Mouse (Mus musculus) limb, embryonic 10.5 days (tissue): ENCODE results near the gene Frrs1l. TPM values are rescaled to one million over a fixed set of nuclear protein-coding genes. Genes with fewer than 3 reads are reported as not detected.

ENCODE experiments used
- DNase-seq: peaks from one replicate; pipeline ENCODE4 v3.0.0-alpha.2; 2017; ENCODE audit warnings: low spot score
- H3K27ac ChIP-seq: fragments of 300-500 bp; sonication (generic); 2 replicates; pipeline ENCODE4 v1.5.1; 2016; ENCODE audit warnings: mild to moderate bottlenecking
- H3K27me3 ChIP-seq: fragments of 300-500 bp; sonication (generic); 2 replicates; pipeline ENCODE4 v1.6.1; 2016; ENCODE audit warnings: low read depth, mild to moderate bottlenecking; ENCODE audit not compliant: poor library complexity, severe bottlenecking
- H3K36me3 ChIP-seq: fragments of 300-500 bp; sonication (generic); 2 replicates; pipeline ENCODE4 v1.6.1; 2016; ENCODE audit warnings: mild to moderate bottlenecking, moderate library complexity
- H3K4me1 ChIP-seq: fragments of 300-500 bp; sonication (generic); 2 replicates; pipeline ENCODE4 v1.6.1; 2016
- H3K4me3 ChIP-seq: fragments of 300-500 bp; sonication (generic); 2 replicates; pipeline ENCODE4 v1.5.1; 2016; ENCODE audit warnings: mild to moderate bottlenecking, moderate library complexity
- H3K9me3 ChIP-seq: fragments of 300-500 bp; sonication (generic); replicated peaks from 2 replicates; pipeline ENCODE4 v1.6.1; 2016; ENCODE audit warnings: mild to moderate bottlenecking
- WGBS: fragments of 180-500 bp; shearing (Covaris S2); methylation state at CpG from one replicate; pipeline ENCODE4 v1.1.7; 2016; 5-methylcytosine and 5-hydroxymethylcytosine counted together
- polyA plus RNA-seq: library from polyadenylated mRNA; unstranded; fragments of >200 nt; fragmentation: Nextera tagmentation; extraction: Ambion mirVana; gene quantifications from 2 replicates; pipeline ENCODE4 v1.2.1, GENCODE M21; 2016

The Frrs1l gene
- polyA plus RNA-seq = 0.09 and 0.20 TPM in 2 replicates

DNA sequence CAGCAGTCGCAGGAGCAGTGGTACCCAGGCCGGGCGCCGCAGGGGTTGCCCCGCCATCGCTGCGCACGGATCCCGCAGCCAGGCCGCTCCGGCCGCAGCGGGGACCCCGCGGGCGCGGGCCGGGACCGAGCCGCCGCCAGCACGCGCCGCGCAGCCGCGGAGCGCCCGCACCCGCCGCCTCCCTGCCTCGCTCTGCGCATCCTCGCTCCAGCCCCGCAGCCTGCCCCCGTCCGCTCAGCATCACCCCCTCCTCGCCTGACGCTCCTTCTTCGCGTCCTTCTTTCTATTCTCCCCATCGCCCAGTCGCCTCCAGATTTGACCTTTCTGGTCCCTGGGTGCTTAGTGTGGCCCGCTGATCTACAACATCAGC lies at the start of gene Frrs1l:
Frrs1l (minus strand) TSS at position 177 of the 370 bp plus-strand sequence.
- H3K36me3 ChIP-seq = no peaks in the 10 kb centered on the region
- peaks cover 66% of the 10 kb centered on the region for H3K27me3 ChIP-seq
- peaks cover 13% of the 10 kb centered on the region for H3K4me1 ChIP-seq
- DNase-seq = no peak
- peak within 1 kb of the TSS; percentile 76 for H3K4me3 ChIP-seq
- no peaks in the 10 kb centered on the region for H3K9me3 ChIP-seq
- peak within 1 kb of the TSS; percentile 78 for H3K27ac ChIP-seq
- under 1% methylated on average over 44 of the region's 44 CpGs for WGBS

DNA sequence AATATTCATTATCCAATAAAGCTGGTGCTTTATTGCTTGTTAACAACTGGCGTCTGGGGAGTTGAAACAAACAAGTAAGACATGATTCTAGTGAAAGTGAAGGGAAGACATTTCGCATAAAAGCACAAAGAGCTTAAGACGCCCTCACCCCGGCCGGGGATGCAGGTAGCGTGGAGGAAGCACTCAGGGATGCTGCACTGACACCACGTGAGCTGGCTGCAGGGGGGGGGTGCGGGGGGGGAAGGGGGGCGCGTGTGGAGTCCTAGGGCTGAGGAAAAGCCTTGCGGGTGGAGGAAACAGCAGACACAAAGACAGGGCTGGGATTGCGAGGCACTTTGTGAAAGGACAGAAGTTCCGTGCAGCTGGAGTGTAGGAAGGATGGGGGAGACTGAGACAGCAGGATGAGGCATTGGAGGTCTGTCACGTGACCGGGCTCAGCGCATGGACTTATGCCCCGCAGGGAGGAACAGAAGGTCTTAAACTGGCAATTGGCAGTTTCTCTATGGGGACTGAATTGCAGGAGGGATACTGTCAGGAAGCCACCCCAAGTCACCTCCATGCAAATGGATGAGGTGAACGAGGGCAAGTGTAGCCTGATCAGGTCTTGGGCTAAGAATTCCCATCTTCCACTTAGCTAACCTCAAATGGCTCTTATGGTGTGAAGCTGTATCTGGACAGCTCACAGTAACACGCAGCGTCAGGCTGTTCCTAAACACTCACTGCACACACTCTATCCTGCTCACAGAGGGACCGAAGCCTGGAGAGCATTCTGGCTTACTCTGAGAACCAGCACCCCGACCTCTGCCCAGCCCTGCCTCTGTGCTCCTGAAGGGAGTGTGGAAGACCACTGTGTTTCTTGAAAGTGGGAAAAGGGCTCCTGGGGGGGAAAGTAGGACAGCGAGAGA lies 49.2 kb upstream of the Frrs1l start:
- DNase-seq = peak; percentile 45
- Histone ChIP-seq H3K36me3 (no peaks in the 10 kb centered on the region), H3K27ac (peak overlapping the region; percentile 71), H3K9me3 (no peaks in the 10 kb centered on the region), H3K4me3 (peak overlapping the region; percentile 44), H3K27me3 (peaks cover 15% of the 10 kb centered on the region), H3K4me1 (peaks cover 24% of the 10 kb centered on the region)
- WGBS = 16% methylated on average over 22 of the region's 23 CpGs

DNA sequence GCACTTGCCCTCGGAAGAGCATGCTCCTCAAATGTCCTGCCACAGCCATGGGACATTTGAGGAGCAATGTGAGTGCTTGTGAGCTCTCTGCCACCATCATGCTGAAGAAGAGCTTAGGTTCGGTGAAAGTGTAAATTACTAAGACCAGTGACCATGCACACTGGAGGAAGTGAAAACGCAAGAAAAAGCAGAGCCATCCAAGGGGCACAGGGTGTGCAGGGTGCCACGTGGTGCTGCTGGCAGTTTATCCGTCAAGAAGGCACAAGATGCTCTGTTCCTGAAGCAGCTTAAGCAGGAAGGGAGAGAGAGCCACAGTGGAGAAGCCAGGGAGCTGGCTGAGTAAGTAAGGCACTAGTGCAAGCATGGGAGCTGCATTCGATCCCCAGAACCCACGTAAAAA lies 47.4 kb upstream of the Frrs1l start:
- Histone ChIP-seq H3K27me3 (peaks cover 15% of the 10 kb centered on the region), H3K4me1 (peaks cover 24% of the 10 kb centered on the region), H3K9me3 (no peaks in the 10 kb centered on the region), H3K36me3 (no peaks in the 10 kb centered on the region), H3K27ac (no peak overlapping the region), H3K4me3 (no peak overlapping the region)
- no peak for DNase-seq
- 73% methylated on average over 7 of the region's 7 CpGs for WGBS

DNA sequence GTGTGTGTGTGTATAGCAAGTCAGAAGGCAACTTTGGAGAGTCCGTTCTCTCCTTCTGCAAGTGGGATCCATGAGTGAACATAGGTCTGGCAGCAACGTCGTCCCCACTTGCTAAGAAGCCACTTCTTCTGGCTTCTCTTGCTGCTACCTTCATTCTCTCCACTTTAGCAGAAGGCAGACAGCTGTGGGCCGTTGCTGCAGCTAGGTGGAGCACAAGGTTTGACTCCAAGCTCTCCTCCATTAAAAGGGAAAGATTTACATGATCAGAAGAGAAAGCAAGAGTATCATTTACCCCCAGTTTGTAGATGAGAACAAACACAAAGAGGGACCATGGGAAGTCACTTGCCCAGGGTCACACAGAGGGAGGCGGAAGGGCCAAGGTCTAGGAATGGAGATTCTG lies 44.0 kb upstream of the Frrs1l start:
- H3K4me1 ChIP-seq = peaks cover 7% of the 10 kb centered on the region
- DNase-seq = no peak
- peaks cover 15% of the 10 kb centered on the region for H3K27me3 ChIP-seq
- H3K4me3 ChIP-seq = no peak overlapping the region
- no peak overlapping the region for H3K27ac ChIP-seq
- no peaks in the 10 kb centered on the region for H3K36me3 ChIP-seq
- no peaks in the 10 kb centered on the region for H3K9me3 ChIP-seq
- WGBS = 82% methylated on average over 5 of the region's 5 CpGs

DNA sequence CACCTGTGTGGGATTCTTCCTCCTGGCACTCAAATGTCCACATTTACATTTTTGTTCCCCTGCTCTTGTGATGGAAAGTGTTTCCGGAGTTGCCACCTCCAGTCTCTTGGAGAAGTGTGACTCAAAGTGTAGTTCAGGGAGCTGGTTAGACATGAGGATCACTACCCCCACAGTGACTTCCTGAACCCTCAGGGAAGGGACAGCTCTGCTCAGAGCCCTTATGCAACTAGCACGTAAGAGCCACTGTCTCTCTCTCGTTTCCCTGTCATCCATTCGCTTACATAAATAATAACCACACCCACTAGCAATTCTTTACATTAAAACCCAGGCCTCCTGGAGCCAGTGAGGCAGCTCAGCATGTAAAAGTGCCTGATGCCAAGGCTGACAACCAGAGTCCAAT lies 41.2 kb upstream of the Frrs1l start:
- Histone ChIP-seq H3K4me1 (no peaks in the 10 kb centered on the region), H3K27me3 (no peaks in the 10 kb centered on the region), H3K36me3 (no peaks in the 10 kb centered on the region), H3K9me3 (no peaks in the 10 kb centered on the region), H3K27ac (no peak overlapping the region), H3K4me3 (no peak overlapping the region)
- 85% methylated on average over 4 of the region's 4 CpGs for WGBS
- DNase-seq = no peak

DNA sequence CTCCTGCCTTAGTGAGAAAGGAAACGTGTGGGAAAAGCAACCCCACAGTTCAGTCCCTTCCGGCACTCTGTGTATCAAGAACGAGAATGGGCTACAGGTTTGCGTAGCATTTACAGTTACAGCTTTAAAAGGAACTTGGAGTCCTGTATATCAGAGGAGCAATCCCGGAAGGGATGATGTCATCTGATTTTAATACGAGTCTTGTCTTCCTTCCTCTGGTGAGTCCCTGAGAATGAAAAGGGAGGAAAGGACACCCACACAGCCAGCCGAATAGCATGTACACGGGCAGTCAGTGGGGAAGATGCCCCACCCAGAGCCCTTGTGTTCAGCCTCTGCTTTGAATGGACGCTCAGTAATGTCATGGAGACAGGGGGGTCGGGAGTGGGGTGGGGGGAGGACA lies 37.8 kb upstream of the Frrs1l start:
- H3K4me3 ChIP-seq = no peak overlapping the region
- DNase-seq = no peak
- WGBS = 84% methylated on average over 10 of the region's 10 CpGs
- H3K36me3 ChIP-seq = no peaks in the 10 kb centered on the region
- H3K27me3 ChIP-seq = no peaks in the 10 kb centered on the region
- no peaks in the 10 kb centered on the region for H3K9me3 ChIP-seq
- H3K4me1 ChIP-seq = peaks cover 14% of the 10 kb centered on the region
- no peak overlapping the region for H3K27ac ChIP-seq

DNA sequence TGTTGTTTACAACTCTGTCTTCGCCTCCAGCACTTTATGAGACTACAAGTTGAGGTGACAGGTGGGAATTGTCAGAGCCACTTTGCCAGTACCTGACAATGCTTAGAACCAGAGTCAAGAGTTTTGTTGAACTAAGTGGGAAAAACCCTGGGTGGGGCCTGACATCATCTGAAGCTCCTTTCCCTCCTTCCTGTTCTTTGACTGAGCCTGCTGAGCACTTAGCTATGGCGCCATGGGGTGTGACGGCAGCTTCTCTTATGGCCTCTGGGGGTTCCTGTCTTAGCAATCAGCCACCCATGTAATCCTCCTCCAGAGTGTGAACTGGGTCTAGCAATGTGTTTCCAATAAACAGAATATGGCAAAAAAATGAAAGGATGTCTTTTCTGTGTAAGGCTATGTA lies 33.3 kb upstream of the Frrs1l start:
- 60% methylated on average over 3 of the region's 3 CpGs for WGBS
- no peak for DNase-seq
- Histone ChIP-seq H3K27ac (no peak overlapping the region), H3K4me1 (peaks cover 14% of the 10 kb centered on the region), H3K27me3 (no peaks in the 10 kb centered on the region), H3K36me3 (no peaks in the 10 kb centered on the region), H3K9me3 (no peaks in the 10 kb centered on the region), H3K4me3 (no peak overlapping the region)

DNA sequence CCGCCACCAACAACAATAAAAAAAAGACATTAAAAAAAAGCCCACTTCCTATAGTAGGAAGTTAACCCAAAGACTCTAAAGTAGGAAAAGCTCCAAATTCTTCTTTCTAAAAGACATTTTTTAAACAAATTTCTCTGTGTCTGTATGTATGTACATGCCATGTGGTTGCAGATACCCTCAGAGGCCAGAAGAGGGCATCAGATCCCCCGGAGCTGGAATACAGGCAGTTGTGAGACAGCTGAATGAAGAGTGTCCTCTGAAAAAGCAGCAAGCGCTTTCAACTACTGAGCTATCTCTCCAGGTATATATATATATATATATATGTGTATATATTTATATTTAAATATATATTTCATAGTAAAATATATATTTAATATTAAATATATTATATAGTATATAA lies 31.1 kb upstream of the Frrs1l start:
- Histone ChIP-seq H3K4me1 (peaks cover 19% of the 10 kb centered on the region), H3K27ac (no peak overlapping the region), H3K9me3 (no peaks in the 10 kb centered on the region), H3K27me3 (peaks cover 7% of the 10 kb centered on the region), H3K4me3 (no peak overlapping the region), H3K36me3 (no peaks in the 10 kb centered on the region)
- no peak for DNase-seq
- WGBS = 86% methylated on average over 3 of the region's 3 CpGs

DNA sequence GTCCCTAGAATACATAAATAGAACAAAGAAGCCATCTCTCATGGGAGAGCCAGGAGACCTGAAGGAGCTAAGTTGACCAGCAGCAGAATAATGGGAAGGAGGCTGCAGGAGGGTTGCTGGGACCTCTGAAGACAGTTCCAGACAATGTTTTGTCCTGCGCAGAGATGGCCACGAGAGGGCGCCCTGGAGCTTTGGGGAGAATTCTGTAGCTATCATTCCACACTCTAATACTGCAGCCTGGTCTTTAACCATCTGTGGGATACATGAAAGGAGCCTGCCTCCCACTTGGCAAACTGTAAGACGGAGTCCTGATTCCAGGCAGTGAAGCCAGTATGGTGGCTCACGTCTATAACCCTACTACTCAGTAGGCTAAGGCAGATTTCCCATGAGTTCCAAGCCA lies 27.0 kb upstream of the Frrs1l start:
- peak; percentile 89 for DNase-seq
- Histone ChIP-seq H3K27me3 (peaks cover 16% of the 10 kb centered on the region), H3K27ac (no peak overlapping the region), H3K4me1 (peaks cover 6% of the 10 kb centered on the region; the same call in 1 of the 2 replicates), H3K36me3 (no peaks in the 10 kb centered on the region), H3K9me3 (no peaks in the 10 kb centered on the region), H3K4me3 (no peak overlapping the region)
- WGBS = 31% methylated on average over 5 of the region's 5 CpGs

DNA sequence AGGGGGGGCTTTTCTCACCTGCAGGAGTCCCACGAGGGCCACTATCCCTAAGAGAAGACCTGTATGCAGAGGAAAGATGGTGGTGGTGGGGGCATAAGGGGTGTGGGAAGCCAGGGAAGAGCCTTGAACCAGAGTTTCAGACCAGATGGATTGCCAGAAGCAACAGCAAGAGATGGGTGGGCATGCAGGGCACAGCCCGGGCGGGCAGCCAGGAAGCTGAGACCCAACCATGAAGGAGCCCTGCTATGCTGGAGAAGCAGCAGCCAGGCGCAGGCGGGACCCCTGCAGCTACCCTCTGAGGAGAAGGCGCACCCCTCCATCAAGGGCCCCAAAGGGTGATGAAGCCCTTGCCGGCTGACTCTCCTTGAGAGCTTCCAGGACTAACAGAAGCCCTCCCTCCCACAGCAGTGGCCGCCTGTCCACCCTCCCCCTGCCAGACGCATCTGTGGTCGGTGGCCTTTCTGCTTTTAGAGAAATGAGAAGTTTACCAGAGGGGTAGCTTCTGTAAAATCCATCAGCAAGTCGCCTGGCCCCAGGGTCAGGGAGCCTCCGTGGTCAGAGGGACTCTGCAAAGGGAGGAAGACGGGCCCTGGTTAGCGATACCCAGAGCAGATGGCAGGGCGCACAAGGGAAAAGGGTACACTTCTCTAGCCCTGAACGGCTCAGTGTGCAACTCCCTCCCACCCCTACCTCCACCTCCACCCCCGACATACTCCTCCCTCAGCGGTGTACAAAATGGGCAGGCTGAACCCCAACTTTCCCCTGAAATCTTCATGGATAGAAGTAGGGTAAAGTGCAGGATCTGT lies 26.4 kb upstream of the Frrs1l start:
- Histone ChIP-seq H3K4me1 (peaks cover 6% of the 10 kb centered on the region; the same call in 1 of the 2 replicates), H3K36me3 (no peaks in the 10 kb centered on the region), H3K27me3 (peaks cover 17% of the 10 kb centered on the region), H3K27ac (no peak overlapping the region), H3K4me3 (no peak overlapping the region), H3K9me3 (no peaks in the 10 kb centered on the region)
- 48% methylated on average over 18 of the region's 18 CpGs for WGBS
- no peak for DNase-seq

DNA sequence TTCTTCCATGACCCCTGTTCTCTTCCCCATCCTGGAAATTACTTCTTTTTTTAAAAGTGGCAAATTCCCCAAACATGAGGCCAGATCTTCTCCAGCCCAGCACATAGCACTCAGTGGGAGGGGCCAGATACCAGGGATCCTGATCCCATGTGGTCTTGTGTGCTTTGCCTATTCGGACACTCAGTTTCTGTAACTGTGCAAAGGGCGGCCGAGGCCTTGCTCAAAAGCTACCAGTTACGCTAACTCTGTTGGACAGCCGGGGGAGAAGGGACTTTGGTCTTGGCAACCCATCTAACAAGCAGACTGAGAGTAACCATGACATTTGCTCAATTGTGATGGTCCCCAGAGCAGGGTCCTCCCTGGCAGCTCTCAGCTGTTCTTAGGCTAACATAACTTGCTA lies 24.8 kb upstream of the Frrs1l start:
- Histone ChIP-seq H3K27ac (no peak overlapping the region), H3K36me3 (no peaks in the 10 kb centered on the region), H3K4me3 (no peak overlapping the region), H3K4me1 (peaks cover 12% of the 10 kb centered on the region), H3K27me3 (peaks cover 23% of the 10 kb centered on the region), H3K9me3 (no peaks in the 10 kb centered on the region)
- WGBS = 90% methylated on average over 5 of the region's 5 CpGs
- no peak for DNase-seq

DNA sequence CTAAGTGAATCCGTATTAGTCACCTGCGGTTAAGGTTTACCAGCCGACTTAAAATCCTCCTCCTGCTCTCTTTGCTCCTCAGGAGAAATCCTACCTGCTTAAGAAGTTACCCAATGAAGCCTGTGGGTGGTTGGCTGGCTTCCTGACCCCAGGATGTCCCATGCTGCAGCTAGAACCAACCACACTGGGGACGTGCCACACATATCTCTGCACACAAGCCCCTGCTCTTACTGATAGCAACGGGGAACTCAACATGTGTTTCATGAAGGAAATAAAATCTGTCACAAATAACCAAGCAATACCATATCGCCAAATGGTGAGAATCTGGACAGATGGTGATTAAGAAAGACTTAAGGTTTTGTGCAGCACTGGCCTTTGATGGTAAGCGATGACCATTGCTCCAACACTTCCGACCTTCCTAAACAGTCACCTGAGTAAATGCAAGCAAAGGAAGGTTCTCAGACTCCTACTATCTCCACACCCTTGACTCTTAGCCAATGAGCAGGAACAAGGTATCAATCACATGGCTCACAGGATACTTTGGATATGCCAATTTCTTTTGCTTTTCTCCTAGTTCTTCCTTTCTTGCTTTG lies 21.4 kb upstream of the Frrs1l start:
- DNase-seq = no peak
- H3K4me3 ChIP-seq = no peak overlapping the region
- peaks cover 10% of the 10 kb centered on the region for H3K4me1 ChIP-seq
- H3K27me3 ChIP-seq = peaks cover 23% of the 10 kb centered on the region
- 72% methylated on average over 8 of the region's 8 CpGs for WGBS
- H3K36me3 ChIP-seq = no peaks in the 10 kb centered on the region
- H3K27ac ChIP-seq = no peak overlapping the region
- H3K9me3 ChIP-seq = no peaks in the 10 kb centered on the region

DNA sequence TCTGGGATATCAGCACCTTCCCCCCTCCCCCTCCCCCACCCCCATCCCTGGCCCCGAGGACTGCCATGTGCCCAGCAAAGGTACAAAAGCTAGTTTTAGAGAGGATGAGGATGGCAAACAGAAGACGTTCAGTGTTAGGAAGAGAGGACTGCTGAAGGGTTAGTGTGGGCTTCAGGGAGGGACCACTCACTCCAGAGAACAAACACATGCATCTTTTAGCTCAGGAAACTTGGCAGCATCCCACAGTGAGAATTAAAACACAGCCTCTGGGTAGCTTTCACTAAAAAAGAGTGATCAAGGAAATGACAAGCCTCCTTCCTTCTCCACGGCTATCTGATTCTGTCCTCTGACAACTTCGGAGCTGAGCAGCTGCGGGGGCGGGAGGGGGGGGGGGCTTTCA lies 20.7 kb upstream of the Frrs1l start:
- 32% methylated on average over 6 of the region's 6 CpGs for WGBS
- no peak overlapping the region for H3K4me3 ChIP-seq
- H3K27me3 ChIP-seq = peaks cover 17% of the 10 kb centered on the region
- H3K9me3 ChIP-seq = no peaks in the 10 kb centered on the region
- H3K4me1 ChIP-seq = peaks cover 7% of the 10 kb centered on the region
- H3K36me3 ChIP-seq = no peaks in the 10 kb centered on the region
- no peak for DNase-seq
- no peak overlapping the region for H3K27ac ChIP-seq
